Mouse (Mus musculus) limb, embryonic 14.5 days (tissue): ENCODE data around the gene Slc13a2. TPM values are rescaled to one million over a fixed set of nuclear protein-coding genes. Genes with fewer than 3 reads are reported as not detected.

Source experiments
- ATAC-seq: fragments of 200-750 bp; cut with Nextera tagmentation; 2 replicates; pipeline ENCODE4 v1.8.0; 2017; ENCODE audit warnings: low read depth, moderate number of reproducible peaks, moderate TSS enrichment; ENCODE audit not compliant: low FRiP score
- DNase-seq: peaks from one replicate; pipeline ENCODE4 v3.0.0-alpha.2; 2015; ENCODE audit warnings: low spot score
- H3K27ac ChIP-seq: fragments of 300-500 bp; sonication (generic); replicated peaks from 2 replicates; pipeline ENCODE4 v1.5.1; 2014; ENCODE audit warnings: low read depth, mild to moderate bottlenecking, low read length, moderate library complexity, mixed read lengths
- H3K27me3 ChIP-seq: fragments of 300-500 bp; sonication (generic); 2 replicates; pipeline ENCODE4 v1.6.1; 2014; ENCODE audit warnings: low read length, mixed read lengths; ENCODE audit not compliant: control insufficient read depth, insufficient read depth
- H3K36me3 ChIP-seq: fragments of 300-500 bp; sonication (generic); 2 replicates; pipeline ENCODE4 v1.6.1; 2014; ENCODE audit warnings: mild to moderate bottlenecking, low read length, moderate library complexity, mixed read lengths; ENCODE audit not compliant: control insufficient read depth, insufficient read depth
- H3K4me1 ChIP-seq: fragments of 300-500 bp; sonication (generic); 2 replicates; pipeline ENCODE4 v1.6.1; 2014; ENCODE audit warnings: antibody characterized with exemption, low read length, mixed read lengths; ENCODE audit not compliant: control insufficient read depth, insufficient read depth
- H3K4me2 ChIP-seq: fragments of 300-500 bp; sonication (generic); replicated peaks from 2 replicates; pipeline ENCODE4 v1.6.1; 2014; ENCODE audit warnings: low read depth, mild to moderate bottlenecking, low read length, moderate library complexity; ENCODE audit not compliant: severe bottlenecking
- H3K4me3 ChIP-seq: fragments of 300-500 bp; sonication (generic); replicated peaks from 2 replicates; pipeline ENCODE4 v1.5.1; 2014; ENCODE audit warnings: low read length
- H3K9ac ChIP-seq: fragments of 300-500 bp; sonication (generic); 2 replicates; pipeline ENCODE4 v1.6.1; 2014; ENCODE audit warnings: mild to moderate bottlenecking, low read depth, low read length, moderate library complexity; ENCODE audit not compliant: severe bottlenecking
- H3K9me3 ChIP-seq: fragments of 300-500 bp; sonication (generic); 2 replicates; pipeline ENCODE4 v1.6.1; 2016; ENCODE audit warnings: low read length; ENCODE audit not compliant: control insufficient read depth
- POLR2A ChIP-seq: fragments of 200-500 bp; IDR thresholded peaks from 2 replicates; pipeline ENCODE4 v1.8.0; 2012; ENCODE audit warnings: inconsistent platforms, mild to moderate bottlenecking, moderate library complexity, borderline replicate concordance; ENCODE audit not compliant: insufficient read depth, insufficient read length; ENCODE audit errors: extremely low read depth
- WGBS: fragments of 180-500 bp; shearing (Covaris S2); extraction: QIAGEN DNeasy Blood & Tissue Kit; methylation state at CpG from one replicate; pipeline ENCODE4 v1.1.7; 2014; 5-methylcytosine and 5-hydroxymethylcytosine counted together
- polyA plus RNA-seq, 2 experiments: library from polyadenylated mRNA; depleted of rRNA in 1 of 2; stranded (reverse) in 1 of 2; unstranded in 1 of 2; fragments of >200 nt; fragmentation: Nextera tagmentation in 1 of 2; extraction: Ambion mirVana in 1 of 2; gene quantifications; 2 replicates each; pipeline versions ENCODE4 v1.2.1 to v1.2.3; 2012 to 2014

The Slc13a2 gene
- polyA plus RNA-seq, 2 experiments = 0.03 to 0.10 TPM

DNA sequence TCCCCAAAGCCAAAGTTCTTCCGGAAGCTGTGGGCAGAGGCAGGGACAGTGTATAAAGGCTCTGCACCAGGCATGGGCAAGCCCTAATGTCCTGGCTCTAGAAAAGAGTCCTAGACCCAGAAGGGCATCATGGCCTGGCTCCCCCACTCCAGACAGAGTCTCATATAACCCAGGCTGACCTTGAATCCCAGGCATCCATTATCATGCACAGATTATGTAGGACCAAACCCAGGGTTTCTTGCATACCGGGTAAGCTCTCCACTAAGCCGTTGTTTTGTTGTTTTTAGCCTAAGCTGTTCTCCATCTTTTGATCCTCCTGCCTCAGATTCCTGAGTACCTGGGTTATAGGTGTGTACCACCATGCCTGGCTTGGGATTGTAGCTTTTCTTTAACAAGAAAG is 21.1 kb downstream of the Slc13a2 start:
- WGBS = 53% methylated on average over 3 of the region's 3 CpGs
- Histone ChIP-seq H3K9ac (no peak overlapping the region), H3K4me1 (no peaks in the 10 kb centered on the region; the same call in 1 of the 2 replicates), H3K27ac (no peak overlapping the region), H3K9me3 (no peaks in the 10 kb centered on the region), H3K4me2 (no peak overlapping the region), H3K27me3 (no peaks in the 10 kb centered on the region), H3K36me3 (no peaks in the 10 kb centered on the region), H3K4me3 (no peak overlapping the region)
- ATAC-seq (no peak), DNase-seq (no peak)
- TF ChIP-seq POLR2A = no peak

DNA sequence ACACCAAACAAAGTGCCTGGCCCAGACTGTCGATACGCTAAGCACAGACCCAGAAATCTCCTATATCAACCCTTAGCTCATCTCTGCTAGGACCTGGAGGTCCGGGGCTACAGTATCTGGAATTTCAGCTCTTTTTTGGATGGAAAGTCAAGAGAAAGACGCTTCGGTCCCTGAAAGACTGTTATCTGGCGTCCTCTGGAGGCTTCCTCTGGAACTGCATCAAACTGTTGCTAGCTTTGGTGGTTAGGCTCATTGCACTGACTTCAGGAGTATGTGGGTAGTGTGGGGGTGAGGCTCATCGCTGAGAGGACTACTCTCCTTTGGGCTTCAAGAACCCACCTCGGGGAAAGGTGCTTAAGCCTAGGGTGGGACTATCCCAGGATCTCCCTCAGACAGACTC is 22.3 kb downstream of the Slc13a2 start:
- peak; percentile 84 for DNase-seq

DNA sequence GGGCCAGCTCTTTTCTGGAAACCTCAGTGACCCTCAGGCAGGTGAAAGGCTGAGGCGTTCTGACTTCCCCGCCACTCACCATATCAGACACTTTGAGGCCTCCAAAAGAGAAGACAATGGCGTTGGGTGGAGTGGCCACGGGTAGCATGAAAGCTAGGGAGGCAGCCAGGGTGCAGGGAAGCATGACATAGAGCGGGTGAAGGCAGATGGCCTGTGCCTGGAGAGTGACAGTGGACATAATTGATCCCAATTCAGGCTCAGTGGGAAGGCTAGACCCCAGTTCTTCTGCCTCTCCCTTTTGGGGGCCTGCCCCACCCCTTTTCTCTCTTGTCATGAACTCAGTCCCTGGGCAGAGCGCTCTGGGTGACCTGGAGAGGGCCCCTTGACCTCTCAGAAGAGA is 23.8 kb downstream of the Slc13a2 start:
- H3K4me1 ChIP-seq = no peaks in the 10 kb centered on the region; the same call in 1 of the 2 replicates
- ATAC-seq = no peak
- no peak overlapping the region for H3K4me2 ChIP-seq
- no peak overlapping the region for H3K4me3 ChIP-seq
- WGBS = 76% methylated on average over 6 of the region's 6 CpGs
- no peak overlapping the region for H3K27ac ChIP-seq
- no peak overlapping the region for H3K9ac ChIP-seq
- no peaks in the 10 kb centered on the region for H3K9me3 ChIP-seq
- no peak for DNase-seq
- H3K36me3 ChIP-seq = no peaks in the 10 kb centered on the region
- TF ChIP-seq POLR2A = no peak
- H3K27me3 ChIP-seq = no peaks in the 10 kb centered on the region

More for the DNA sequence above, 22.3 kb downstream of the Slc13a2 start:
- H3K4me2 ChIP-seq = no peak overlapping the region
- no peaks in the 10 kb centered on the region; the same call in 1 of the 2 replicates for H3K4me1 ChIP-seq
- 16% methylated on average over 8 of the region's 8 CpGs for WGBS
- no peak for TF ChIP-seq POLR2A
- peak; percentile 34; the same call in 1 of the 2 replicates for ATAC-seq
- no peaks in the 10 kb centered on the region for H3K9me3 ChIP-seq
- no peaks in the 10 kb centered on the region for H3K27me3 ChIP-seq
- H3K27ac ChIP-seq = no peak overlapping the region
- no peak overlapping the region for H3K4me3 ChIP-seq
- H3K9ac ChIP-seq = no peak overlapping the region
- H3K36me3 ChIP-seq = no peaks in the 10 kb centered on the region

DNA sequence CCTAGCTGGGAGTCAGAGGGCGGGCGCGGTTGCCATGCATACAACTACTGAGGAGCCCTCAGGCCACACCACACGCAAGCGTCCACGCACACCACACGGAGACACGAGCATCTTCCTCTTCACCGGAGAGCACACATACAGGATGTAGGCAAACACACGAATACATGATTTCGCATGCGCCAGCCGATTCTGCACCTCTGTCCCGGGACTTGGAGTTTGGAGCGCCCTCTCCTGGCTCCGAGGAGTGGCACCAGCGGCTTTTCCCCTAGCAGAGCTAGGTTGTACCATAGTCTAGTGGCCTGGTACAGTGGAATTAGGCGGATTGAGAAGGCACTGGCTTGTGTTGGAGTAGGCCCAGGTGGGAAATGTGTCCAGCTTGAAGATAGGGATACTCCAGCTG is 24.6 kb downstream of the Slc13a2 start:
- Histone ChIP-seq H3K4me1 (no peaks in the 10 kb centered on the region; the same call in 1 of the 2 replicates), H3K27me3 (no peaks in the 10 kb centered on the region), H3K9ac (0 out of 2 replicates have a peak overlapping the region, but pooled peaks have one; percentile 12), H3K4me2 (peak overlapping the region; percentile 43), H3K27ac (no peak overlapping the region), H3K36me3 (no peaks in the 10 kb centered on the region), H3K9me3 (no peaks in the 10 kb centered on the region), H3K4me3 (peak overlapping the region; percentile 16; the same call in 1 of the 2 replicates)
- TF ChIP-seq POLR2A = no peak
- DNase-seq = peak; percentile 69
- WGBS = 11% methylated on average over 18 of the region's 18 CpGs
- peak; percentile 76 for ATAC-seq

DNA sequence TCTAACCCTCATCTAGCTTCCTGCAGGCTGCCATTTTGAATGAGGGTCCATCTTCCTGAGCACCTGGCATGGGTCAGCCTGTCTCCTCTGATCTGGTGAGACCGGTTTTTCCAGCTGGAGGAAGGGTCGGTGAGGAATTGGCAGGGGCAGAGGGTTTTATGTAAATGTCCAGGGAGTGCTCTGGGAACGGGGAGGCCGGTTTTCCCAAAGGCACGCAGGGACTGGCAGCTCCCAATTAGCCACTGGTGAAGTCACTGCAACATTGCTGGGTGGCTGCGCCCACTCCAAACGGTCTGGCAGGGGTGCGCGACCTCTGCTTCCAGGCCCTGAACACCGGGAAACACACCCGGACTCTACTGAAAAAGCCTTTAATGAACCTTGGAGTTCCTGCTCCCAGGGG is 25.1 kb downstream of the Slc13a2 start:
- Histone ChIP-seq H3K9ac (no peak overlapping the region), H3K4me3 (0 out of 2 replicates have a peak overlapping the region, but pooled peaks have one; percentile 16)
- 35% methylated on average over 11 of the region's 11 CpGs for WGBS

DNA sequence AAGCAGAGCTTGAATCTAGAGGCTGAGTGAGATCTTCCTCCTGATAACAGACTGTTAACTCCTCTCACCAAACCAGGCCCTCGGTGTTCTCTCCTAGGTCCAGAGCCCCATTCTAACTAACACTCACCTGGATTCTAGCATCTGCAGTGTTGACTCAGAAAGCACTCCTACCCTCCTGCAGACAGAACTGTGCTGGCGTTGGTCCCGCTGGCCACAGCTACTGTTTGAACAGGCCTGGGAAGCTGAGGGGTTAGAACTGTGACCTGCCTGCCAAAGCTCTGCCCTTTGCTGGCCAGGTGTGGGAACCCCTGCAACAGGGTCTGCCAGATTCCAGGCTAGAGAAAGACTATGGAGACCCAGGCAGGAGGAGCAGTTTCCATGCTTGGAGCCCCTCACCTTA is 29.3 kb downstream of the Slc13a2 start:
- no peak overlapping the region for H3K4me2 ChIP-seq
- H3K27me3 ChIP-seq = no peaks in the 10 kb centered on the region
- no peaks in the 10 kb centered on the region; the same call in 1 of the 2 replicates for H3K4me1 ChIP-seq
- no peaks in the 10 kb centered on the region for H3K9me3 ChIP-seq
- no peak overlapping the region for H3K27ac ChIP-seq
- TF ChIP-seq POLR2A = no peak
- ATAC-seq (no peak), DNase-seq (no peak)
- H3K9ac ChIP-seq = no peak overlapping the region
- H3K36me3 ChIP-seq = no peaks in the 10 kb centered on the region
- WGBS = 74% methylated on average over 3 of the region's 3 CpGs
- H3K4me3 ChIP-seq = no peak overlapping the region

More for the DNA sequence above, 25.1 kb downstream of the Slc13a2 start:
- Histone ChIP-seq H3K36me3 (no peaks in the 10 kb centered on the region), H3K4me2 (peak overlapping the region; percentile 43), H3K27me3 (no peaks in the 10 kb centered on the region), H3K4me1 (no peaks in the 10 kb centered on the region; the same call in 1 of the 2 replicates), H3K27ac (no peak overlapping the region), H3K9me3 (no peaks in the 10 kb centered on the region)
- DNase-seq (no peak), ATAC-seq (no peak)
- no peak for TF ChIP-seq POLR2A
